Mouse (Mus musculus): Measurements from ENCODE around the gene Dpep2nb. TPM values are rescaled to one million over a fixed set of nuclear protein-coding genes. Genes with fewer than 3 reads are reported as not detected.
"Not testable (repeated sequence)": the region's sequence is repeated elsewhere in the genome, so short reads cannot be mapped to it uniquely, and the experiment has no call there.

Gene Dpep2nb
- total RNA-seq, 4 experiments from 2014 or later: not detected

- no peak for DNase-seq (ENCODE audit: low spot score in 2 of 2)
These were observed 1.4 kb upstream of the Dpep2nb start for GRCm38 (mm10) chr8:106007135-106007534.

DNA sequence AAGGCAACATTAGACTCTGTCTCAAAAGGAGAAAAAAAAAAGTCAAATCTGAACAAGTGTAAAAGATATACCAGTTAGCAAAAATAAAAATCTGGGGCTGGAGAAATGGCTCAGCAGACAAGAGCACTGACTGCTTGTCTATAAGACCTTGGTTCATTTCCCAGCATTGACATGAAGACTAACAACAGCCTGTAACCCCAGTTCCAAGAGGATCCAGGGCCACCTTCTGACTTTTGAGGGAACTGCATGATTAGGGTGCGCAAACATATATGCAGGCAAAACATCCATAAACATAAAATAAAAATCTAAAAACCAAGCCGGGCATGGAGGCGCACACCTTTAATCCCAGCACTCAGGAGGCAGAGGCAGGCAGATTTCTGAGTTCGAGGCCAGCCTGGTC is 638 bp upstream of the Dpep2nb start:
- DNase-seq (ENCODE audit: low spot score in 2 of 2): no peak

DNA sequence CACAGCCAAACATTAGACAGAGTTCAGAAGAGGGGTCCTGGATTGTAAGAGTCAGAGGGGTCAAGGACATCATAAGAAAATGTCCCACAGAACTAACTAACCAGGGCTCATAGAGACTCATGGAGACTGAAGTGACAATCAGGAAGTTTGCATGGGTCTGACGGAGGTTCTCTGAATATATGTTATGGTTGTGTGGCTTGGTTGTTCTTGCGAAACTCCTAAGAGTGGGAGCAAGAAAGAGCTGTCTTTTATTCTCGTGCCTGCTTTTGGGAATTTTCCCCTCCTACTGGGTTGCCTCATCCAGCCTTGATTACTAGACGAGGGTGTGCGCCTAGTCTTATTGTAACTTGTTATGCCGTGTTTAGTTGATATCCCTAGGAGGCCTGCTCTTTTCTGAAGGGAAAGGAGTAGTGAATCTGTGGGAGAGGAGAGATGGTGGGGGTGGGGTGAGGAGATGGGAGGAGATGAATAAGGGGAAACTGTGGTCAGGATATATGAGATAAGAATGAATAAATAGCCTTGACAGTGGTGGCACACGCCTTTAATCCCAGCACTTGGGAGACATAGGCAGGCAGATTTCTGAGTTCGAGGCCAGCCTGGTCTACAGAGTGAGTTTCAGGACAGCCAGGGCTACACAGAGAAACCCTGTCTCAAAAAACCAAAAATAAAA is 1.1 kb downstream of the Dpep2nb start:
- no peak for DNase-seq (ENCODE audit: low spot score in 2 of 2)

DNA sequence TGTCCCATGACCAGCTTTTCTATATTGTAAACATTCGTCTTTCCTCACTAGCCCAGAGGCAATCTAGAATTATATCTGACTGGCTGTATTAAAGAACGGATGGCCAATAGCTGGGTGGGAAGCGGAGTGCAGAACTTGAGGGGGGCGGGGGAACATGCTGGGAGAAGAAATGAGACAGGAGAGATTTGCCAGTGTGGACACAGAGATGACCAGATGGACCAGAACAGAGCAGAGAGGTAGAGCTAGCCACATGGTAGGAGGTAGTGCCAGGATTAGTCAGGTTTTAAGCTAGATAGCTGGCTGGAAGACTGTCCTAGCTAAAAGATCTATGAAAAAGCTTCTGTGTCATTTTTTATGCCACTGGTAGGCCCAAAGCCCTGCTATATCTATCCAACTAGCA is 3.9 kb downstream of the Dpep2nb start:
- DNase-seq (ENCODE audit: low spot score in 2 of 2): no peak

DNA sequence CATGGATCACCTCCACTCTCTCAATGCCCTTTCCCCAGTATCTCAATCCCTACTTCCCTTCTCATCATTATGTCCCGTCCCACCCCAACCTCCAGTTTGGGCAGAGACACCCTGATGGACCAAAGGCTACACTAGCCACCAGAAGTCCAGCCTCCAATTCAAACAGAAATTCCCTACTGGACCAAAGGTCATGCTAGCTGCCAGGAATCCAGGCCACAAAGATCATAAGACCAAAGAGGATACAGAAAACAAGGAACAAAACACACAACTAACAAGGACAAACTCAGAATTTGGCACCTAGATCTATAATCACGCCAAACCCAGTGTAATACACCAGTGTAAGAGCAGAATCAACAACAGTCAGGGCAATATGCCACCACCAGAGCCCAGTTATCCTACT is 6.8 kb downstream of the Dpep2nb start:
- no peak for DNase-seq (ENCODE audit: low spot score in 2 of 2)

DNA sequence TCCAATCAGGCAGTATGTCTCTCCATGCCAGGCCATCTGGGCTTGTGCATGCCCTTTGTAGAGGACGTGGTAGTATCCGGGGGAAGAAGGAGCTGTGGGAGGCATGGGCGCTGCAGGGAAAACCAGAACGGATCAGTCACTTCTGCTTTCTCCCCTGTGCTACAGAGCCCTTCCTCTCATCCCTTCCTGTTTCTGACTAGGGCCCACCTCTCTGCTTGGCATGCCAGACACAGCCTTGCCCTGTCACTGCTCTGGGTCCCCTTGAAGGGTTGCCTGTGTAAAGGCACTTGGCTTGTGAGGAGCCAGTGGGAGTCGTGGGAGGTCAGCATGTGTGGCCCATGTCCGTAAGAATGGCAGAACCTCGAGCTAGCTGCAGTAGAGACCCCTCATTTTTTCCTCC is 9.4 kb downstream of the Dpep2nb start:
- no peak for DNase-seq (ENCODE audit: low spot score in 2 of 2)

DNA sequence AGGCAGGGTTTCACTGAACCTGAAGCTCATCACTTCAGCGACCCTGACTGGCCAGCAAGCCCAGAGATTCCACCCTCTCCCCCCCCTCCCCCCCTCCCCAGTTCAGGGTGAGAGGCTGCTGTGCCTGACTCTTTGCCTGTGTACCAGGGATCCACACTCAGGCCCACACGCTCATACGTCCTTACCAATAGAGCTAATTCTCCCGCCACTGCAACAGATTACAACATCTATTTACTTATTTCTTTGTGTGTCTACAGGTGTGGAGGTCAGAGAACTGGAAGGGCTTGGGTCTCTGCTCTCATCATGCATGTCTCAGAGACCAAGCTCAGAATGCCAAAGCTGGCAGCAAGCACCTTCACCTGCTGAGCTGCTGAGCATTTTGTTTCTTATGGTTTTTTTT is 12.5 kb downstream of the Dpep2nb start:
- DNase-seq (ENCODE audit: low spot score in 2 of 2): no peak

- DNase-seq (ENCODE audit: low spot score in 2 of 2): no peak
These were observed 13.3 kb downstream of the Dpep2nb start for GRCm38 (mm10) chr8:105992499-105992898.

DNA sequence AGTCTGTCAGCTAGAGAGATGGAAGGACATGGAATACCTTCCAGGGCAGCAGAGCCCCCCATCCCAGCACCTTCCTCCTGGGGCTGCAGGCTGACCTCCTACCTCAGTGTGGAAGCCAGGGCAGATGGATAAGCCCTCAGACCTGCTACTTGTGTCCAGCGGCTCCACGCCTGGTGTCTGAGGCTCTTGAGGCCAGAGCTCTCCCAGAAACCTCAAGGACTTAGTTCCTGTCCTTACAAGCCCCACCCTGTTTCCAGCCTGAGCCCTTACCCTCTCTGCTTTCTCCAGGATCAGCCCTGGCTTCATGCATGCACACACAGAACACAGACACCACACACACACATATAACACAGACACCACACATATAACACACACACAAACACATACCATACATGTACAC is 14.2 kb downstream of the Dpep2nb start:
- no peak for DNase-seq (ENCODE audit: low spot score in 2 of 2)

DNA sequence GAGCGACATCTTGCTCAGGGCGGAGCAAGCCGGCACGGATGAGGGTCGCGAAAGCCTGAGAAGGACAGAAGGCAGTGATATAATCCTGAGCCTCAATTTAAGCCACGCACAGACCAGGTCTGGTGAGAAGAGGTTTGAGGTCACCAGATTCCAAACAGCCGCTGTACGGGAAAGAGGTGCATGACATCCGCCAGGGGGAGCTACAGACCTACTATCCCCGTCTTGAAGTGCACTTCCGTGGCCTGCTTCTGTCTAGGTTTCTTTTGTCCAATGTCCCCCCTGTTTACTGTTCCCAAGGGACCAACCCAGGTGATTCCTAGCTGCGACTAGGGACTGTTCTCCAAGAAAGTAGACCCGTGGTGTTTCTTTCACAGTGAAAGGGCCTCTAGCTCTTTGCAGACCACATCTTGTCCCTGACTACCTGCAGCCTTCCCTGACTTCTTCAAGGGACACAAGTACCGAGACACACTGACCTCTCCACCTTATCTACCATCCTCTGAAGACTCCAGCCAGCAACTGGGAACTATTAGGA is 14.9 kb downstream of the Dpep2nb start, which contains the start of gene Dus2:
TSS of gene Dus2 (plus strand) at position 482 of the 532 bp plus-strand sequence.
- peak; percentile 44 to 52 for DNase-seq (ENCODE audit: low spot score in 2 of 2)

- no peak for DNase-seq (ENCODE audit: low spot score in 2 of 2)
These were observed 17.2 kb downstream of the Dpep2nb start for GRCm38 (mm10) chr8:105988546-105988945.

DNA sequence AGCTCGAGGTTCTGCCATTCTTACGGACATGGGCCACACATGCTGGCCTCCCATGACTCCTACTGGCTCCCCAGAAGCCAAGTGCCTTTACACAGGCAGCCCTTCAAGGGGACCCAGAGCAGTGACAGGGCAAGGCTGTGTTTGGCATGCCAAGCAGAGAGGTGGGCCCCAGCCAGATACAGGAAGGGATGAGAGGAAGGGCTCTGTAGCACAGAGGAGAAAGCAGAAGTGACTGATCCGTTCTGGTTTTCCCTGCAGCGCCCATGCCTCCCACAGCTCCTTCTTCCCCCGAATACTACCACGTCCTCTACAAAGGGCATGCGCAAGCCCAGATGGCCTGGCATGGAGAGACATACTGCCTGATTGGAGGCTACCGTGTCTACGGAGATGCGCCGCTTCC is 22.4 kb downstream of the Dpep2nb start:
- not testable (repeated sequence) for DNase-seq (ENCODE audit: low spot score in 2 of 2)

- no peak for DNase-seq (ENCODE audit: low spot score in 2 of 2)
These were observed 24.6 kb downstream of the Dpep2nb start for GRCm38 (mm10) chr8:105981146-105981545.

- no peak for DNase-seq (ENCODE audit: low spot score in 2 of 2)
These were observed 26.4 kb downstream of the Dpep2nb start, which contains the start of gene Dpep3 for GRCm38 (mm10) chr8:105979325-105979724. TSS of gene Dpep3 (minus strand) at chr8:105979429.

- no peak for DNase-seq (ENCODE audit: low spot score in 2 of 2)
These were observed 30.4 kb downstream of the Dpep2nb start for GRCm38 (mm10) chr8:105975363-105975762.

DNA sequence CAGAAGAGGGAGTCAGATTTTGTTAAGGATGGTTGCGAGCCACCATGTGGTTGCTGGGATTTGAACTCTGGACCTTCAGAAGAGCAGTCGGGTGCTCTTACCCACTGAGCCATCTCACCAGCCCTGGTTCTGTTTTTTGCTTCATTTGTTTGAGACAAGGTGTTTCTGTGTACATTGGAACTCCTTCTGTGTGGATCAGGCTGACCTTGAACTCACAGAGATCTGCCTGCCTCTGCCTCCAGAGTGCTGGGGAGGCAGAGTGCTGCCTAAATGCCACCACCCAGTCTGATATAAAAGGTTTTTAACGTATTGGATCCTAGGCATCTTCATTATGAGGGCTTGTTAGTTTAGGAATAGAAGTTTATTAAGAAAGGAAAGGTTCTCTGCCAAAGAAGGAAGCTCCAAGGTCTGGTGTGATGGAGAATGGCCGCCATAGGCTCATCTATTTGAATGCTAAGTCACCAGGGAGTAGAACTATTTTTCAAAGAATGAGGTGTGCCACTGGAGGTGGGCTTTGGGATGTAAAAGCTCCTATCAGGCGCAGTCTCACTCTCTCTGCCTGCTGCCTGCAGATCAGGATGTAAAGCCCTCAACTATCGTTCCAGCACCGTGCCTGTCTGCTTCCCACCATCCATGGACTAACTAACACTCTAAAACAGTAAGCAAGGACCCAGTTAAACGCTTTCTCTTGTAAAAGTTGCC is 34.6 kb downstream of the Dpep2nb start:
- no peak for DNase-seq (ENCODE audit: low spot score in 2 of 2)

GRCm38 (mm10) chr8:105969367-105969766 is 36.4 kb downstream of the Dpep2nb start:
- DNase-seq (ENCODE audit: low spot score in 2 of 2): no peak

- DNase-seq (ENCODE audit: low spot score in 2 of 2): no peak
These were observed 39.0 kb downstream of the Dpep2nb start for GRCm38 (mm10) chr8:105966692-105967311.

DNA sequence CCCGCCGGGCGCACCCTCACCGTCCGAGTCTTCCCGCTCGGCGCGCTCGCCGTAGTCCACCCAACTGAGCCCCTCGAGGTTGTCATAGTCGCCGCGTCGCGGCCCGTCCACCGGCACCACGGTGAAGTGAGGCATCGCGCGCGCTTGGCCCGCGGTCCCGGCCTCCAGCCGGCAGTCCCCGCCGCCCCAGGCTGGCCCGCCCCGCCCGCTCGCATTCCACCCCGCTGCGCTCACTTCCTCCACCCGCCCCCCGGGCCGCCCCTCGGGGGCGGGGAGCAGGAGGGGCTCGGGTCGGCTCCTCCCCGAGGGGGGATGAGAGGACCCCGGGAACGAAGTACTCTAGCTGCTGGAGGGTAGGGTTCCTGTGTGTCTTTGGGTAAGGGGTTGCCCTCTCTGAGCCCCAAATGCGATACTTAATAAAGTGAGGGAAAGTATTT is 39.9 kb downstream of the Dpep2nb start, which contains the start of gene Slc12a4:
TSS of gene Slc12a4 (minus strand) at position 193 of the 437 bp plus-strand sequence.
- peak; percentile 62 to 64 for DNase-seq (ENCODE audit: low spot score in 2 of 2)

- DNase-seq (ENCODE audit: low spot score in 2 of 2): peak; percentile 39 to 40
These were observed 40.4 kb downstream of the Dpep2nb start for GRCm38 (mm10) chr8:105965266-105965904.

DNA sequence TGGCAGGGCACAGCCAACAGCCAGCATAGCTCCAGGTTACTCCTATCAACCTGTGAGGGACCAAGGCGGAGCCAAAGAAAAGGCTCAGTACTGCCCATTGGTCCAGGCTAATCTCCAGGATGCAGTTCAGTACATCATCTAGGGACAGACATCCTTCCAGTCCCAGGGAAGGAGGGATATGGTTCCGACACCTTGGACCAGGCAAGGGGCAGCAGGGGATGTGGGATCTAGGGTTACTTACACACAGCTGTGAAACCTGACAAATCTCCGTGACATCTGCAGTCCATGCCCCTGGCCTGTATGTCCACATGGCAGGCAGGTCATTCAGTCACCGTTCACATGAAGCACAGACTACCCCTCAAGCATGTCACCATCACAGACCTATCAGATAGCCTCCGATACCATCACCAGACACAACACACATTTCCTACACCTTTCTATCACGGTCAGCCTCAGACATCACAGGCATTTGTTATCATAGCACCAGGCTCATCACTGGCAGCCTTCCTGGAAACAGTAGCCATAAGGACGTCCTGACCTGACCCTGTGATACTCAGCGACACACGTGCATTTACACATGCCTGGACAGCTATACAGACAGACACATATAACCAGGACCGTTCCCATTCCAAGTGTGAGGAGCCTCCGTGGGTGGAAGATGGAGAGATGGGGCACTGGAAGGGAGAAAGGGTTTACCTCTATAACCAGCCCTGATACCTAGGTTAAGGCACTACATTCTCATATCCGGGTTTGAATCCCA is 41.1 kb downstream of the Dpep2nb start:
- DNase-seq (ENCODE audit: low spot score in 2 of 2): no peak

Data from gastrocnemius, adult 8-10 months (tissue).